ENCODE assay signal across 9 mouse cellular contexts in the genomic region with DNA sequence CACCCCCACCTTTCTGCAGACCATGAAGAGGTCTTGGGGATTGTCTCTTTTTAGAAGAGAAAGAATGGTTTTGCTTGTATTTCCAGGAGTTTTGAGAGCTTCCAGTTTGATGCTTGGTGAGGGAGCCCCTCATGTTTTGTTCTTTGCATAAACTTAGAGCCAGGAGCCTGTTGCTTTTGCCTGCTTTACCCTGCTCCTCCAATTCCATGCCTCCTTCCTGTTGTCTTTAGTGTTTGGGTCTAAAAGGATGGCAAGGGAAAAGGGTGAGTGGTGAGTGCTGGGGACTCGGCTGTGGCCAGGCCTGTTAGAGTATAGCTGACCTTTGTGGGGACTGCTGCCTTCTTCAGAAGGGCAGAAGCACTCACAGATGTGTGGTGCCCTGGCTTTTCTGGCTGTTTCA. TPM values are rescaled to one million over a fixed set of nuclear protein-coding genes. Genes with fewer than 3 reads are reported as not detected.
DNase-seq lines count a peak whose midpoint lies in the region; ATAC-seq and TF ChIP-seq lines count a peak whose summit lies in the region.
"Had no signal": no experiment of that assay in that cellular context is flagged by ENCODE, and none has a peak within 500 bp of the region (broad histone marks: within the 10 kb centered on the region; RNA-seq: fewer than 3 reads in every experiment).

No protein-coding gene starts in this region.

- peaks cover 22% of the 10 kb centered on the region for H3K4me1 ChIP-seq in liver, embryonic 16.5 days (ENCODE audit: control insufficient read depth, low read depth, low read length)

- intact Hi-C loops in gastrocnemius, adult 2 months (cut with DNase I), result no loop called here

- TF ChIP-seq CTCF in gastrocnemius, adult 2 months (IDR thresholded peaks at IDR 0.05), result no peak
- TF ChIP-seq CTCF in C2C12 (IDR thresholded peaks at IDR 0.05; ENCODE audit: control insufficient read depth, insufficient read depth, insufficient read length), result no peak

- ATAC-seq in liver, embryonic 16.5 days (ENCODE audit: low read depth), result no peak

- H3ac ChIP-seq in C2C12 (ENCODE audit: control insufficient read depth, insufficient read length, low read depth), result peak overlapping the region; percentile 96

- peaks cover 72% of the 10 kb centered on the region for H3K79me2 ChIP-seq in C2C12 (ENCODE audit: control insufficient read depth, insufficient read depth)

- peaks cover 56% of the 10 kb centered on the region for H3K79me3 ChIP-seq in C2C12 (ENCODE audit: low read depth)

- no peaks in the 10 kb centered on the region for H3K27me3 ChIP-seq in C2C12 (ENCODE audit: control insufficient read depth, insufficient read depth, insufficient read length)
- H3K27me3 ChIP-seq in liver, embryonic 16.5 days (ENCODE audit: control insufficient read depth, insufficient read depth, low read depth, low read length), result no peaks in the 10 kb centered on the region

- H3K9me3 ChIP-seq in liver, embryonic 16.5 days (replicated peaks; ENCODE audit: control insufficient read depth, low read length), result no peaks in the 10 kb centered on the region

- peak overlapping the region; percentile 86 for H3K9ac ChIP-seq in liver, embryonic 16.5 days (ENCODE audit: low read depth, low read length)

- H3K4me3 ChIP-seq in gastrocnemius, adult 2 months, result peak overlapping the region; percentile 94
- H3K4me3 ChIP-seq in C2C12 (ENCODE audit: insufficient read depth, poor library complexity, severe bottlenecking), result peak overlapping the region; percentile 88
- peak overlapping the region; percentile 72 for H3K4me3 ChIP-seq in liver, embryonic 16.5 days (ENCODE audit: low read depth, low read length)

- H3K36me3 ChIP-seq in C2C12 (ENCODE audit: control insufficient read depth, insufficient read depth), result no peaks in the 10 kb centered on the region
- H3K36me3 ChIP-seq in liver, embryonic 16.5 days (ENCODE audit: control insufficient read depth, insufficient read depth), result no peaks in the 10 kb centered on the region

- H3K4me2 ChIP-seq in liver, embryonic 16.5 days (ENCODE audit: low read depth, low read length), result peak overlapping the region; percentile 83

- DNase-seq in gastrocnemius, adult 2 months, result no peak
- no peak for DNase-seq in gastrocnemius, postnatal 4 days (ENCODE audit: low spot score in 2 of 2)
- peak; percentile 25 for DNase-seq in forelimb bud, embryonic 11.5 days (ENCODE audit: low read depth, low spot score)
- no peak for DNase-seq in cerebellum, postnatal 4 days (ENCODE audit: low spot score in 2 of 2)
- no peak for DNase-seq in layer of hippocampus, postnatal 14 days (ENCODE audit: low spot score in 2 of 2)
- no peak for DNase-seq in right cerebral cortex, postnatal 14 days

- WGBS in liver, embryonic 16.5 days (ENCODE audit: insufficient replicate concordance), result 4% methylated on average over 1 of the region's 1 CpGs

- peak overlapping the region; percentile 97 for H3K27ac ChIP-seq in gastrocnemius, adult 2 months
- H3K27ac ChIP-seq in liver, embryonic 16.5 days (ENCODE audit: low read length), result peak overlapping the region; percentile 60

TF ChIP-seq in C2C12, 6 proteins besides CTCF, POLR2A, EP300 and RAD21:
- TF ChIP-seq FOSL1 (IDR thresholded peaks at IDR 0.05; ENCODE audit: insufficient read depth, low read length, poor library complexity, severe bottlenecking), result no peak
- no peak for TF ChIP-seq MYOG (IDR thresholded peaks at IDR 0.05; ENCODE audit: control insufficient read depth, extremely low read depth, insufficient read length)
- TF ChIP-seq USF1 (IDR thresholded peaks at IDR 0.05; ENCODE audit: low read depth), result no peak
- no peak for TF ChIP-seq MYOD1 (IDR thresholded peaks at IDR 0.05; ENCODE audit: control insufficient read depth, insufficient read length, low read depth)
- no peak for TF ChIP-seq CEBPB (IDR thresholded peaks at IDR 0.05; ENCODE audit: low read depth)
- no peak for TF ChIP-seq MAX (IDR thresholded peaks at IDR 0.05)
TF ChIP-seq in C2C12: peak in this region for 0.

RNA-seq across cellular contexts. Expression of a gene that starts 49.9 kb away (rescaled TPM):
- not detected for total RNA-seq in gastrocnemius, adult 2 months (2021)
- total RNA-seq in gastrocnemius, postnatal 4 days (2021), result not detected
- 4.1 TPM for polyA plus RNA-seq in C2C12 (2012; fragmentation: generic; extraction: Trizol)
- polyA plus RNA-seq in liver, embryonic 16.5 days (2015; fragmentation: Nextera tagmentation; extraction: Ambion mirVana), result 0.05 and 0.07 TPM in 2 replicates
- not detected for total RNA-seq in layer of hippocampus, postnatal 14 days (2021)
- polyA plus RNA-seq: large intestine, adult 2 months had no signal
